Comparison of ENCODE assay signal across 8 mouse cellular contexts in the genomic region with DNA sequence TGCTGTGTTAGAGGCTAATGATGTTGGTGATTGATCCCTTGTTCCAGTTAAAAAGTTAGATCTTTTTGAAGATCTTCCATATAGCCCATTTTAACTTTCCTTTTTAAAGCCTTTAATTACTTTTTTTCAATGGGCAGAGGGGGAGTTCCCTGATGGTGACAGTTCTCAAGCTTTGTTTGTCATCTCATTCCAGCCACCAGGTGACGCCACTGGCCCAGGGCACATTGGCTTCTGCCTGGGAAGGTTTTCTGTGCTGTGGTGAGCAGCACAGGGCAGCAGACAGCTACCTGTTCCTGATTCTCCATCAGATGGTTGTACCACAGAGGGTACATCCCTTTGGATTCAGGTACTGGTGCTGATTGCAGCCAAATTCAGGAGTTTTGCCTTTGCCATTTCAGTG. TPM values are rescaled to one million over a fixed set of nuclear protein-coding genes. Genes with fewer than 3 reads are reported as not detected.
A peak's percentile ranks its signal among the peaks of the same experiment; 100 is the strongest.
DNase-seq lines count a peak whose midpoint lies in the region; ATAC-seq and TF ChIP-seq lines count a peak whose summit lies in the region.

No protein-coding gene starts in this region.

- no peak overlapping the region for H3K4me3 ChIP-seq in C2C12 (ENCODE audit: insufficient read depth, poor library complexity, severe bottlenecking)
- H3K4me3 ChIP-seq in lung, postnatal 0 days (ENCODE audit: low read depth, low read length), result no peak overlapping the region
- no peak overlapping the region for H3K4me3 ChIP-seq in small intestine, adult 2 months (ENCODE audit: low read depth, low read length)

- no peak overlapping the region for H3K27ac ChIP-seq in lung, postnatal 0 days (ENCODE audit: low read length)
- H3K27ac ChIP-seq in small intestine, adult 2 months (ENCODE audit: insufficient read depth, low read depth, low read length), result no peak overlapping the region

- TF ChIP-seq POLR2A in small intestine, adult 2 months (IDR thresholded peaks at IDR 0.05; ENCODE audit: low read depth, low read length), result no peak

- peaks cover 37% of the 10 kb centered on the region for H3K79me3 ChIP-seq in C2C12 (ENCODE audit: low read depth)

- TF ChIP-seq EP300 in lung, postnatal 0 days (IDR thresholded peaks at IDR 0.05), result no peak

- no peak overlapping the region for H3K9ac ChIP-seq in lung, postnatal 0 days (replicated peaks; ENCODE audit: low read depth)

- H3K9me3 ChIP-seq in lung, postnatal 0 days (ENCODE audit: low read length), result no peaks in the 10 kb centered on the region

- H3K4me2 ChIP-seq in lung, postnatal 0 days (replicated peaks; ENCODE audit: low read depth, low read length), result no peak overlapping the region

- 16% methylated on average over 1 of the region's 1 CpGs for WGBS in lung, postnatal 0 days
- 20% methylated on average over 1 of the region's 1 CpGs for WGBS in small intestine, adult 2 months

- peak; percentile 27 to 33 for DNase-seq in cerebellum, adult 18-20 months
- no peak for DNase-seq in cerebellum, adult 11-12 months
- DNase-seq in adrenal gland, postnatal 25 days, result peak; percentile 70
- peak; percentile 73 to 89 for DNase-seq in kidney, postnatal 36 days
- DNase-seq in lung, postnatal 0 days (ENCODE audit: low spot score), result peak; percentile 61

- H3ac ChIP-seq in C2C12 (ENCODE audit: control insufficient read depth, insufficient read length, low read depth), result no peak overlapping the region

- H3K27me3 ChIP-seq in C2C12 (ENCODE audit: control insufficient read depth, insufficient read depth, insufficient read length), result no peaks in the 10 kb centered on the region
- H3K27me3 ChIP-seq in lung, postnatal 0 days (replicated peaks; ENCODE audit: insufficient read depth, low read length), result no peaks in the 10 kb centered on the region
- no peaks in the 10 kb centered on the region for H3K27me3 ChIP-seq in small intestine, adult 2 months (ENCODE audit: control insufficient read depth, insufficient read depth, low read length)

- peak; percentile 52 for TF ChIP-seq CTCF in C2C12 (IDR thresholded peaks at IDR 0.05; ENCODE audit: control insufficient read depth, insufficient read depth, insufficient read length)
- peak; percentile 96 for TF ChIP-seq CTCF in lung, postnatal 0 days (IDR thresholded peaks at IDR 0.05)
- peak; percentile 86 for TF ChIP-seq CTCF in small intestine, adult 2 months (IDR thresholded peaks at IDR 0.05; ENCODE audit: extremely low read depth, insufficient read length, insufficient replicate concordance, low read depth, low read length)

- peaks cover 44% of the 10 kb centered on the region for H3K36me3 ChIP-seq in C2C12 (ENCODE audit: control insufficient read depth, insufficient read depth)
- no peaks in the 10 kb centered on the region; the same call in 1 of the 2 replicates for H3K36me3 ChIP-seq in lung, postnatal 0 days (ENCODE audit: insufficient read depth, low read length)
- H3K36me3 ChIP-seq in small intestine, adult 2 months (ENCODE audit: control insufficient read depth, insufficient read depth, low read length), result peaks cover 17% of the 10 kb centered on the region

- ATAC-seq in frontal cortex, adult (ENCODE audit: low TSS enrichment), result peak; percentile 73
- no peak for ATAC-seq in lung, postnatal 0 days

- H3K4me1 ChIP-seq in lung, postnatal 0 days (ENCODE audit: insufficient read depth, low read depth, low read length), result no peaks in the 10 kb centered on the region
- no peaks in the 10 kb centered on the region; the same call in 1 of the 2 replicates for H3K4me1 ChIP-seq in small intestine, adult 2 months (ENCODE audit: control insufficient read depth, insufficient read depth, insufficient read length, low read length)

- peaks cover 38% of the 10 kb centered on the region for H3K79me2 ChIP-seq in C2C12 (ENCODE audit: control insufficient read depth, insufficient read depth)

TF ChIP-seq in C2C12, 6 proteins besides CTCF, POLR2A, EP300 and RAD21:
- TF ChIP-seq MYOD1 (IDR thresholded peaks at IDR 0.05; ENCODE audit: control insufficient read depth, insufficient read length, low read depth), result no peak
- no peak for TF ChIP-seq USF1 (IDR thresholded peaks at IDR 0.05; ENCODE audit: low read depth)
- TF ChIP-seq CEBPB (IDR thresholded peaks at IDR 0.05; ENCODE audit: low read depth), result no peak
- no peak for TF ChIP-seq MAX (IDR thresholded peaks at IDR 0.05)
- TF ChIP-seq FOSL1 (IDR thresholded peaks at IDR 0.05; ENCODE audit: insufficient read depth, low read length, poor library complexity, severe bottlenecking), result no peak
TF ChIP-seq in C2C12: peak in this region for 0.

RNA-seq across cellular contexts. Expression of gene Riox2, which starts 3.2 kb away (rescaled TPM):
- polyA plus RNA-seq in C2C12 (2012; fragmentation: generic; extraction: Trizol), result 18.7 TPM
- total RNA-seq in adrenal gland, postnatal 25 days (2021), result 25.6 and 28.2 TPM in 2 replicates
- polyA plus RNA-seq in lung, postnatal 0 days (2015; fragmentation: Nextera tagmentation; extraction: Ambion mirVana), result 11.0 and 13.0 TPM in 2 replicates
- 1.3 and 1.5 TPM in 2 replicates for polyA plus RNA-seq in small intestine, adult 2 months (2012; rRNA removed)
